15 mouse cellular contexts compared by ENCODE assay signal in genomic region chr5:120660816-120661215, GRCm38 (mm10). TPM values are rescaled to one million over a fixed set of nuclear protein-coding genes. Genes with fewer than 3 reads are reported as not detected.
A peak's percentile ranks its signal among the peaks of the same experiment; 100 is the strongest.
DNase-seq lines count a peak whose midpoint lies in the region; ATAC-seq and TF ChIP-seq lines count a peak whose summit lies in the region.
"Had no signal": no experiment of that assay in that cellular context is flagged by ENCODE, and none has a peak within 500 bp of the region (broad histone marks: within the 10 kb centered on the region; RNA-seq: fewer than 3 reads in every experiment).

No protein-coding gene starts in this region.

- peak; percentile 63 for TF ChIP-seq CTCF in layer of hippocampus, adult 2 months (conservative IDR thresholded peaks at IDR 0.05)

- ATAC-seq in hindbrain, embryonic 16.5 days = peak; percentile 85

- peak overlapping the region; percentile 24 for H3K9ac ChIP-seq in hindbrain, embryonic 16.5 days (ENCODE audit: low read depth, low read length)
- H3K9ac ChIP-seq: embryonic facial prominence, embryonic 13.5 days; liver, embryonic 13.5 days; stomach, embryonic 15.5 days had no signal

- peak; percentile 59 to 73 for DNase-seq in layer of hippocampus, adult 2 months (ENCODE audit: low spot score in 2 of 2)
- DNase-seq in layer of hippocampus, adult 11-12 months (ENCODE audit: low spot score) = no peak
- peak; percentile 54 for DNase-seq in thymus, postnatal 14 days
- no peak for DNase-seq in thymus, postnatal 10 days (ENCODE audit: low spot score in 2 of 2)
- peak; percentile 64 for DNase-seq in telencephalon, adult 2 months (ENCODE audit: low read depth, low spot score)
- DNase-seq in spleen, adult 12 weeks (ENCODE audit: low spot score) = no peak
- DNase-seq: liver, embryonic 13.5 days had no signal

- H3K4me3 ChIP-seq in layer of hippocampus, adult 2 months = no peak overlapping the region
- H3K4me3 ChIP-seq in hindbrain, embryonic 16.5 days (ENCODE audit: low read length) = no peak overlapping the region
- H3K4me3 ChIP-seq: embryonic facial prominence, embryonic 13.5 days; liver, embryonic 13.5 days; myocyte; stomach, embryonic 15.5 days had no signal

- peaks cover 7% of the 10 kb centered on the region for H3K4me1 ChIP-seq in hindbrain, embryonic 16.5 days (ENCODE audit: control insufficient read depth, insufficient read depth, low read depth, low read length)
- H3K4me1 ChIP-seq: embryonic facial prominence, embryonic 13.5 days; liver, embryonic 13.5 days; stomach, embryonic 15.5 days had no signal

- 17% methylated on average over 5 of the region's 5 CpGs for WGBS in hindbrain, embryonic 16.5 days

- peak overlapping the region; percentile 93 for H3K27ac ChIP-seq in layer of hippocampus, adult 2 months
- H3K27ac ChIP-seq in hindbrain, embryonic 16.5 days (ENCODE audit: low read depth, low read length) = peak overlapping the region; percentile 73
- H3K27ac ChIP-seq: embryonic facial prominence, embryonic 13.5 days; liver, embryonic 13.5 days; macrophage; stomach, embryonic 15.5 days had no signal

- no peaks in the 10 kb centered on the region for H3K27me3 ChIP-seq in hindbrain, embryonic 16.5 days (replicated peaks; ENCODE audit: control insufficient read depth, insufficient read depth, low read length)
- H3K27me3 ChIP-seq: stomach, embryonic 15.5 days had no signal

- no peak overlapping the region for H3K4me2 ChIP-seq in hindbrain, embryonic 16.5 days (ENCODE audit: low read length)
- H3K4me2 ChIP-seq: embryonic facial prominence, embryonic 13.5 days; liver, embryonic 13.5 days; stomach, embryonic 15.5 days had no signal

- H3K9me3 ChIP-seq in hindbrain, embryonic 16.5 days (ENCODE audit: control insufficient read depth, low read length) = no peaks in the 10 kb centered on the region
- H3K9me3 ChIP-seq: embryonic facial prominence, embryonic 13.5 days; liver, embryonic 13.5 days; stomach, embryonic 15.5 days had no signal

- H3K36me3 ChIP-seq in hindbrain, embryonic 16.5 days (ENCODE audit: control insufficient read depth, insufficient read depth, low read length) = no peaks in the 10 kb centered on the region
- H3K36me3 ChIP-seq: embryonic facial prominence, embryonic 13.5 days; liver, embryonic 13.5 days; stomach, embryonic 15.5 days had no signal

RNA-seq across cellular contexts. Expression of gene Rasal1, which starts 12.2 kb away (rescaled TPM):
- total RNA-seq in layer of hippocampus, adult 2 months (2021) = 10 to 100 TPM; 91.9 to 96.6 TPM
- 0.61 and 1.9 TPM in 2 replicates for polyA plus RNA-seq in hindbrain, embryonic 16.5 days (2015; fragmentation: Nextera tagmentation; extraction: Ambion mirVana)
- total RNA-seq: heart, postnatal 25 days had no signal
- polyA plus RNA-seq: macrophage had no signal

RNA-seq across cellular contexts. Expression of gene Cfap73, which starts 26.8 kb away (rescaled TPM):
- total RNA-seq in layer of hippocampus, adult 2 months (2021) = under 1 TPM in 1 of 2 experiments, not detected in 1; 0.39 TPM
- 0.51 and 0.92 TPM in 2 replicates for polyA plus RNA-seq in hindbrain, embryonic 16.5 days (2015; fragmentation: Nextera tagmentation; extraction: Ambion mirVana)
- total RNA-seq: heart, adult 8-10 months; heart, postnatal 25 days had no signal
- polyA plus RNA-seq: embryonic facial prominence, embryonic 13.5 days; kidney, embryonic 14.5 days; liver, embryonic 13.5 days; macrophage; myocyte; stomach, embryonic 15.5 days had no signal

RNA-seq across cellular contexts. Expression of gene Ddx54, which starts 48.3 kb away (rescaled TPM):
- 10 to 100 TPM; 36.8 to 37.2 TPM for total RNA-seq in layer of hippocampus, adult 2 months (2021)
- 38.4 and 42.0 TPM in 2 replicates for polyA plus RNA-seq in hindbrain, embryonic 16.5 days (2015; fragmentation: Nextera tagmentation; extraction: Ambion mirVana)

RNA-seq across cellular contexts. Expression of gene Rita1, which starts 48.4 kb away (rescaled TPM):
- total RNA-seq in layer of hippocampus, adult 2 months (2021) = 10 to 100 TPM; 23.7 to 28.0 TPM
- polyA plus RNA-seq in hindbrain, embryonic 16.5 days (2015; fragmentation: Nextera tagmentation; extraction: Ambion mirVana) = 29.3 and 33.7 TPM in 2 replicates

RNA-seq across cellular contexts. Expression of gene Dtx1, which starts 50.9 kb away (rescaled TPM):
- total RNA-seq in layer of hippocampus, adult 2 months (2021) = 10 to 100 TPM; 70.9 to 73.9 TPM
- polyA plus RNA-seq in hindbrain, embryonic 16.5 days (2015; fragmentation: Nextera tagmentation; extraction: Ambion mirVana) = 44.8 and 46.6 TPM in 2 replicates
- polyA plus RNA-seq: myocyte had no signal

Comparison
In these comparisons a context has a peak if more than half of its experiments do, and no peak if none do; other contexts are left out.
1. DNase-seq: peak in layer of hippocampus, adult 2 months (2 of 2), thymus, postnatal 14 days (single experiment) and telencephalon, adult 2 months (single experiment); none in layer of hippocampus, adult 11-12 months (single experiment), thymus, postnatal 10 days (0 of 2) and spleen, adult 12 weeks (single experiment).